In genomic region chr9:6187955-6188354, GRCm38 (mm10) we compare ENCODE assay signal across 31 mouse cellular contexts. TPM values are rescaled to one million over a fixed set of nuclear protein-coding genes. Genes with fewer than 3 reads are reported as not detected.
DNase-seq lines count a peak whose midpoint lies in the region; ATAC-seq lines count a peak whose summit lies in the region.
"Had no signal": no experiment of that assay in that cellular context is flagged by ENCODE, and none has a peak within 500 bp of the region (broad histone marks: within the 10 kb centered on the region; RNA-seq: fewer than 3 reads in every experiment).

No protein-coding gene starts in this region.

- no peak overlapping the region for H3K27ac ChIP-seq in forebrain, embryonic 14.5 days (ENCODE audit: low read depth, low read length)
- H3K27ac ChIP-seq in forebrain, embryonic 11.5 days (ENCODE audit: low read depth, low read length), result no peak overlapping the region
- H3K27ac ChIP-seq: forebrain, embryonic 13.5 days; heart, embryonic 13.5 days; hindbrain, embryonic 15.5 days; kidney, embryonic 15.5 days; layer of hippocampus, adult 2 months; left cerebral cortex, adult 2 months; limb, embryonic 12.5 days; lung, embryonic 15.5 days; midbrain, embryonic 12.5 days; neural tube, embryonic 13.5 days had no signal

- no peaks in the 10 kb centered on the region for H3K36me3 ChIP-seq in forebrain, embryonic 14.5 days (ENCODE audit: control insufficient read depth, insufficient read depth, low read length)
- no peaks in the 10 kb centered on the region for H3K36me3 ChIP-seq in forebrain, embryonic 11.5 days (ENCODE audit: control insufficient read depth, insufficient read depth, low read length)
- H3K36me3 ChIP-seq: G1E; heart, embryonic 13.5 days; hindbrain, embryonic 15.5 days; kidney, embryonic 15.5 days; limb, embryonic 12.5 days; lung, embryonic 15.5 days; midbrain, embryonic 12.5 days; neural tube, embryonic 13.5 days had no signal

- no peaks in the 10 kb centered on the region for H3K4me1 ChIP-seq in forebrain, embryonic 14.5 days (ENCODE audit: control insufficient read depth, insufficient read depth, low read length)
- no peaks in the 10 kb centered on the region for H3K4me1 ChIP-seq in forebrain, embryonic 11.5 days (replicated peaks; ENCODE audit: control insufficient read depth, insufficient read depth, low read length)
- H3K4me1 ChIP-seq: forebrain, embryonic 13.5 days; heart, embryonic 13.5 days; hindbrain, embryonic 15.5 days; kidney, embryonic 15.5 days; limb, embryonic 12.5 days; lung, embryonic 15.5 days; midbrain, embryonic 12.5 days; neural tube, embryonic 13.5 days had no signal

- peak; percentile 6 for DNase-seq in cerebellum, adult 11-12 months
- no peak for DNase-seq in cerebellum, postnatal 14 days
- DNase-seq in forebrain, embryonic 14.5 days (ENCODE audit: low spot score), result peak; percentile 33
- DNase-seq in forebrain, embryonic 11.5 days (ENCODE audit: low spot score), result no peak
- DNase-seq in 3T3-L1 (ENCODE audit: low read depth, low spot score), result peak; percentile 2
- peak; percentile 17 for DNase-seq in embryo, embryonic 11 days
- DNase-seq in ovary, postnatal 14 days (ENCODE audit: low spot score), result no peak
- no peak for DNase-seq in liver
- DNase-seq: adrenal gland, postnatal 10 days; gastrocnemius, postnatal 36 days; heart, adult 18-20 months; heart, postnatal 10 days; kidney, adult 18-20 months; kidney, postnatal 25 days; right cerebral cortex, adult 18-20 months; spleen, adult 18-20 months; thymus, adult 18-20 months; thymus, postnatal 25 days had no signal

- WGBS in forebrain, embryonic 14.5 days, result under 1% methylated on average over 3 of the region's 3 CpGs
- WGBS in forebrain, embryonic 11.5 days, result 4% methylated on average over 3 of the region's 3 CpGs

- no peak overlapping the region for H3K4me2 ChIP-seq in forebrain, embryonic 14.5 days (ENCODE audit: low read length)
- no peak overlapping the region for H3K4me2 ChIP-seq in forebrain, embryonic 11.5 days (ENCODE audit: low read depth, low read length, severe bottlenecking)
- H3K4me2 ChIP-seq: forebrain, embryonic 13.5 days; heart, embryonic 13.5 days; hindbrain, embryonic 15.5 days; kidney, embryonic 15.5 days; limb, embryonic 12.5 days; liver, embryonic 11.5 days; lung, embryonic 15.5 days; midbrain, embryonic 12.5 days; neural tube, embryonic 13.5 days had no signal

- no peak overlapping the region for H3K9ac ChIP-seq in forebrain, embryonic 14.5 days (ENCODE audit: low read length)
- no peak overlapping the region for H3K9ac ChIP-seq in forebrain, embryonic 11.5 days (ENCODE audit: low read length)
- H3K9ac ChIP-seq: forebrain, embryonic 13.5 days; heart, embryonic 13.5 days; hindbrain, embryonic 15.5 days; kidney, embryonic 15.5 days; limb, embryonic 12.5 days; lung, embryonic 15.5 days; midbrain, embryonic 12.5 days; neural tube, embryonic 13.5 days had no signal

- no peak for ATAC-seq in forebrain, embryonic 14.5 days
- no peak for ATAC-seq in forebrain, embryonic 11.5 days (replicated peaks; ENCODE audit: low FRiP score)
- ATAC-seq: forebrain, embryonic 13.5 days; Patski had no signal

- H3K4me3 ChIP-seq in forebrain, embryonic 14.5 days (ENCODE audit: low read depth, low read length), result no peak overlapping the region
- H3K4me3 ChIP-seq in forebrain, embryonic 11.5 days (ENCODE audit: low read depth, low read length), result no peak overlapping the region
- H3K4me3 ChIP-seq: forebrain, embryonic 13.5 days; heart, embryonic 13.5 days; hindbrain, embryonic 15.5 days; kidney, embryonic 15.5 days; layer of hippocampus, adult 2 months; left cerebral cortex, adult 2 months; limb, embryonic 12.5 days; lung, embryonic 15.5 days; midbrain, embryonic 12.5 days; neural tube, embryonic 13.5 days had no signal

- H3K27me3 ChIP-seq in forebrain, embryonic 14.5 days (replicated peaks; ENCODE audit: control insufficient read depth, insufficient read depth, low read length), result no peaks in the 10 kb centered on the region
- no peaks in the 10 kb centered on the region for H3K27me3 ChIP-seq in forebrain, embryonic 11.5 days (ENCODE audit: control insufficient read depth, insufficient read depth, low read length)
- H3K27me3 ChIP-seq: forebrain, embryonic 13.5 days; heart, embryonic 13.5 days; hindbrain, embryonic 15.5 days; kidney, embryonic 15.5 days; limb, embryonic 12.5 days; lung, embryonic 15.5 days; midbrain, embryonic 12.5 days; neural tube, embryonic 13.5 days; Patski had no signal

- no peaks in the 10 kb centered on the region for H3K9me3 ChIP-seq in forebrain, embryonic 14.5 days (replicated peaks; ENCODE audit: control insufficient read depth, low read length)
- H3K9me3 ChIP-seq in forebrain, embryonic 11.5 days (ENCODE audit: control insufficient read depth, low read length), result no peaks in the 10 kb centered on the region
- H3K9me3 ChIP-seq: forebrain, embryonic 13.5 days; G1E; heart, embryonic 13.5 days; hindbrain, embryonic 15.5 days; kidney, embryonic 15.5 days; limb, embryonic 12.5 days; lung, embryonic 15.5 days; midbrain, embryonic 12.5 days; neural tube, embryonic 13.5 days had no signal

RNA-seq across cellular contexts. Expression of gene Pdgfd, which starts 19.6 kb away (rescaled TPM):
- 1.7 and 2.3 TPM in 2 replicates for polyA plus RNA-seq in forebrain, embryonic 14.5 days (2014; fragmentation: Nextera tagmentation; extraction: Ambion mirVana)
- 2.3 and 3.4 TPM in 2 replicates for polyA plus RNA-seq in forebrain, embryonic 11.5 days (2014; fragmentation: Nextera tagmentation; extraction: Ambion mirVana)
- polyA plus RNA-seq: G1E had no signal

Comparison
In these comparisons a context has a peak if more than half of its experiments do, and no peak if none do; other contexts are left out.
1. DNase-seq: peak in cerebellum, adult 11-12 months (single experiment), forebrain, embryonic 14.5 days (single experiment), 3T3-L1 (single experiment) and embryo, embryonic 11 days (single experiment); none in cerebellum, postnatal 14 days (0 of 2), forebrain, embryonic 11.5 days (single experiment), ovary, postnatal 14 days (single experiment) and liver (single experiment).